Mouse (Mus musculus): ENCODE measurements at regions not wholly inside any gene's neighbourhood (a gene's known extent, or its start where the extent isn't known, plus 50 kb on each side); places are given as distances from the start of the nearest gene placed in this dataset.

DNA sequence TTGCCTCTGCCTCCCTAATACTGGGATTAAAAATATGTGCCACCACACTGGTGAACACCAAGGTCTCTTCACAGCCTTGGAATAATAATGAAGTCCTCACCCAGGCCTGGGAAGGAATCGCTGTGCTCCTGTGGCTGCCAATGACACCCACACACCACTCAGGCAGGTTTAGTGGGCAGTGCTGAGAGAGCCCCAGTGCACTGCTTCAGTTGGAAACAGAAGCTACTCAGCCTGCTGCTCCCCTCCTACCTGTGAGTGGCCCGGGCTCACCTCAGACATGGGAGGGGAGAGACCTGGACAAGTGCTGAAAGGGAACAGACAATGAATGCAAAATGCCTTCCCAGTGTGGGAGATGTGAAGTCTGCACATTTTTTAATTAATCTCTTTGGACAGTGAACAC is 188.8 kb upstream of the Ppp2r2d start:
- 82% methylated on average over 2 of the region's 2 CpGs for WGBS
- no peak for ATAC-seq (ENCODE audit: low FRiP score)
- no peak overlapping the region for H3K9ac ChIP-seq (ENCODE audit: low read length)

DNA sequence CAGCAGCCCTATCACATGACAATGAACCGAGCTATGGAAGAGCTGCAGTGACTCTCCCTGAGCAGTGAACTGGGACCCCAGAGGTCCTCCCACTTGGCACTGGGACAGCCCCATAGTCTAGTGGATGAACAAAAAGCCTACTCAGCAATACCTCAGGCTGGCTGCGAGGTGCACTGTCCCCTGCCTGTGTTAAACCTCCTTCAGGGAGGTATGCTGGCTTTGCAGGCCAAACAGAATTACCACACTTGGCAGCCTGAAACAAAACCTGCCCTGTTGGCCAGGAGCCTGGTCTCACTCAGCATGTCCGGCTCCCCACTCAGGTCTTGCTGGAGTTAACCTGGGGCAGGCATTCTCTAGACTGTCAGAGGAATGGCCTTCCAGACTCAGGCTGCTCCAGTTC is 189.9 kb upstream of the Ppp2r2d start:
- no peak for ATAC-seq (ENCODE audit: low FRiP score)
- 82% methylated on average over 3 of the region's 3 CpGs for WGBS

More for the DNA sequence above, 188.8 kb upstream of the Ppp2r2d start:
- DNase-seq (ENCODE audit: low spot score, missing footprints): no peak
- no peak overlapping the region for H3K27ac ChIP-seq (ENCODE audit: low read depth, low read length)
- no peaks in the 10 kb centered on the region for H3K27me3 ChIP-seq (ENCODE audit: control insufficient read depth, insufficient read depth, low read length)
- no peak overlapping the region for H3K4me2 ChIP-seq
- no peaks in the 10 kb centered on the region for H3K36me3 ChIP-seq (ENCODE audit: control insufficient read depth, insufficient read depth, low read length)
- H3K4me3 ChIP-seq (ENCODE audit: low read depth, low read length): no peak overlapping the region
- no peaks in the 10 kb centered on the region for H3K4me1 ChIP-seq (ENCODE audit: control insufficient read depth, insufficient read depth, low read length)
- H3K9me3 ChIP-seq (ENCODE audit: control insufficient read depth, low read length): no peaks in the 10 kb centered on the region; the same call in 1 of the 2 replicates

DNA sequence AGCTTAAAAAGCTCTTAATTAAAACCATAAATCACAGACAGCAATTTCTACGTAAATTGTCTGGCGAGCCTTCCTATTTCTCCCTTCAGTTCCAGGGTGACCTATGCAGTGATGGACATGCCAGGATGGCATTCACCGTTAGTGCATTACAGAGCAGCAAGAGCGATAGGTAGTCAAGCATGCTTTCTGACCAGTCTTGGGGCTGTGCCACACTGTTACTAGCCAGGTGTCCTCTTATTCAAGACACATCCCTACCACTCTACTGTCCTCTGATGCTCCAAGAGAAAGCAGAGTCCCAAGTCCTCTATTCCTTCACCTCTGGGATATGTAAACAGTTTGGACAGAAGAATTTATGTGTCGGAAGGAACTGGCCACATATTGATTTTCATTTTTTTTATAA is 194.9 kb upstream of the Ppp2r2d start:
- WGBS: 94% methylated on average over 5 of the region's 5 CpGs
- H3K9ac ChIP-seq (ENCODE audit: low read length): no peak overlapping the region
- H3K4me2 ChIP-seq: no peak overlapping the region
- no peak for DNase-seq (ENCODE audit: low spot score, missing footprints)
- H3K4me1 ChIP-seq (ENCODE audit: control insufficient read depth, insufficient read depth, low read length): no peaks in the 10 kb centered on the region
- no peak overlapping the region for H3K4me3 ChIP-seq (ENCODE audit: low read depth, low read length)
- no peaks in the 10 kb centered on the region for H3K36me3 ChIP-seq (ENCODE audit: control insufficient read depth, insufficient read depth, low read length)
- H3K9me3 ChIP-seq (ENCODE audit: control insufficient read depth, low read length): no peaks in the 10 kb centered on the region; the same call in 1 of the 2 replicates
- no peak overlapping the region for H3K27ac ChIP-seq (ENCODE audit: low read depth, low read length)
- ATAC-seq (ENCODE audit: low FRiP score): no peak
- no peaks in the 10 kb centered on the region for H3K27me3 ChIP-seq (ENCODE audit: control insufficient read depth, insufficient read depth, low read length)

More for the DNA sequence above, 189.9 kb upstream of the Ppp2r2d start:
- no peaks in the 10 kb centered on the region for H3K4me1 ChIP-seq (ENCODE audit: control insufficient read depth, insufficient read depth, low read length)
- H3K9ac ChIP-seq (ENCODE audit: low read length): no peak overlapping the region
- no peak overlapping the region for H3K4me2 ChIP-seq
- no peaks in the 10 kb centered on the region for H3K27me3 ChIP-seq (ENCODE audit: control insufficient read depth, insufficient read depth, low read length)
- no peak for DNase-seq (ENCODE audit: low spot score, missing footprints)
- H3K36me3 ChIP-seq (ENCODE audit: control insufficient read depth, insufficient read depth, low read length): no peaks in the 10 kb centered on the region
- H3K27ac ChIP-seq (ENCODE audit: low read depth, low read length): no peak overlapping the region
- H3K4me3 ChIP-seq (ENCODE audit: low read depth, low read length): no peak overlapping the region
- H3K9me3 ChIP-seq (ENCODE audit: control insufficient read depth, low read length): no peaks in the 10 kb centered on the region; the same call in 1 of the 2 replicates

DNA sequence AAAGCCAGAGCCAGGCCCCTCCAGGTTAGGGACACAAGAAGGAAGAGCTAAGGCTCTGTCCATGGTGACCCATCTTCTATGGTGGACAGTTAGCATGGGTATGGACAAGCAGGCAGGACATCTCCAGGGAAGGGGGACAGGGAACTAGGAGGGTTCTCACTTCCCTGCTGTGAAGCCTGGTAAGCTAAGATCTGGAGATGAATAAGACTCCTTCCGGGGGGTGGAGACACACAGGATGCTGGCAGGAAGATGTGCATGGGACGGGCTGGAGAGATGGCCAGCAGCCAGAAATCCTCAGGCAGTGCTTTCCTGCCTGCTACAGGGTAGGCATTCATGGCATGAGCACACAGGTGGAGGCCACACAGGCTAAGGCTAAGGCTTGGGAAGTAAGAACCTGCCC is 198.2 kb upstream of the Ppp2r2d start:
- H3K27me3 ChIP-seq (ENCODE audit: control insufficient read depth, insufficient read depth, low read length): no peaks in the 10 kb centered on the region
- no peak overlapping the region for H3K4me2 ChIP-seq
- H3K9ac ChIP-seq (ENCODE audit: low read length): no peak overlapping the region
- no peak for ATAC-seq (ENCODE audit: low FRiP score)
- no peak overlapping the region for H3K27ac ChIP-seq (ENCODE audit: low read depth, low read length)
- 89% methylated on average over 2 of the region's 2 CpGs for WGBS
- H3K4me1 ChIP-seq (ENCODE audit: control insufficient read depth, insufficient read depth, low read length): no peaks in the 10 kb centered on the region
- DNase-seq (ENCODE audit: low spot score, missing footprints): no peak
- no peaks in the 10 kb centered on the region for H3K36me3 ChIP-seq (ENCODE audit: control insufficient read depth, insufficient read depth, low read length)
- H3K9me3 ChIP-seq (ENCODE audit: control insufficient read depth, low read length): no peaks in the 10 kb centered on the region; the same call in 1 of the 2 replicates
- no peak overlapping the region for H3K4me3 ChIP-seq (ENCODE audit: low read depth, low read length)

DNA sequence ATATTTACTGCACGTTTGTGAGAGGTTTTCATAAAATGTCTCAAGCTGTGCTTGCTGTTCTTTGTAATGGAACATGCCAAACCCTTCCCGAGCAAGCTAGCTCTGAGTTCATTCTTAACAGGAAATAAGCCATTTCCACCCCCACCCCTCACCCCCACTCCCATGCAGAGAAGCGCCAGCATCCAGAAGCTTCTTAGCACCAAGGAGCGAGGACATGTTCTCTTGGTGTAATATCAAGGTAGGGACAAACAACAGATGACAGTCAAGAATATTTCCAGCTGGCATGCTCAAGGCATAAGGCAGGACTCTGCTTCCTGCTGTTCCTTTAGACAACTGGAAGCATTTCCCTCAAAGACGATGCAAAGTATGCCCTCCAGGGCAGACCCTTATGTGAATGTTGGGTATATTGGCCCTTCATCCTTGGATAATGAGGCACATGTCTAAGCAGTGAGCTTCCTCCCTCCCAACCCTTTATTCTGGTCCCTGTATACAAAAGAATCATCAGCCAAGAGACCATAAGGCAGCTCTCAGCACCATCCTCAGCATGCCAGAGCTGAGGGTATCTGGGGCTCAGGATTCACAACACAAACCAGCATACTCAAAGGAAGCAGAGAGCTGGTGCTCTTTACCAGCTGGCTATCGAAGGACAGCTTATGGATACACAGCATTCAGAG is 205.2 kb upstream of the Ppp2r2d start:
- DNase-seq (ENCODE audit: low spot score, missing footprints) (no peak), ATAC-seq (ENCODE audit: low FRiP score) (no peak)

DNA sequence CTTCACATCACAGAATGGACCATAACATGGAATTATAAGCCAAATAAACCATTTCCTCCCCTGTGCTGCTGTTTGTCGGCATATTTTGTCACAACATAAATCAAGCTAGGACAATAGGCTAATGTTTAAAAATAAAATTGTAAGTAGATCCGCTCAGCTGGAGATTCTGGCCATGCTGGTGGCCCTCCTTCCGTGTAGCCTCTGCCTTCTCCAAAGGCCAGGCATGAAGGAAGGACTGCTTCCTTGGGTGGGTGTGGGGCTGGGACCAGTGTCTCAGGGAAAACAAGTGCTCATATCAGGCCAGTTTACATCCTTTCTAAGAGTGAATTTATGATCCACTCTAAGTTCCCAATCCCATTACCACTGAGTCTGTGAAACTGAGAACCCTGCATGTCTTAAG is 206.3 kb upstream of the Ppp2r2d start:
- Histone ChIP-seq H3K4me2 (no peak overlapping the region), H3K27me3 (ENCODE audit: control insufficient read depth, insufficient read depth, low read length) (no peaks in the 10 kb centered on the region), H3K4me1 (ENCODE audit: control insufficient read depth, insufficient read depth, low read length) (no peaks in the 10 kb centered on the region), H3K9me3 (ENCODE audit: control insufficient read depth, low read length) (no peaks in the 10 kb centered on the region), H3K4me3 (ENCODE audit: low read depth, low read length) (no peak overlapping the region), H3K27ac (ENCODE audit: low read depth, low read length) (no peak overlapping the region), H3K9ac (ENCODE audit: low read length) (no peak overlapping the region), H3K36me3 (ENCODE audit: control insufficient read depth, insufficient read depth, low read length) (no peaks in the 10 kb centered on the region)
- DNase-seq (ENCODE audit: low spot score, missing footprints) (no peak), ATAC-seq (ENCODE audit: low FRiP score) (no peak)
- WGBS: 85% methylated on average over 3 of the region's 3 CpGs

More for the DNA sequence above, 205.2 kb upstream of the Ppp2r2d start:
- Histone ChIP-seq H3K4me1 (ENCODE audit: control insufficient read depth, insufficient read depth, low read length) (no peaks in the 10 kb centered on the region), H3K27ac (ENCODE audit: low read depth, low read length) (no peak overlapping the region), H3K4me2 (no peak overlapping the region), H3K9me3 (ENCODE audit: control insufficient read depth, low read length) (no peaks in the 10 kb centered on the region), H3K27me3 (ENCODE audit: control insufficient read depth, insufficient read depth, low read length) (no peaks in the 10 kb centered on the region), H3K36me3 (ENCODE audit: control insufficient read depth, insufficient read depth, low read length) (no peaks in the 10 kb centered on the region), H3K9ac (ENCODE audit: low read length) (no peak overlapping the region), H3K4me3 (ENCODE audit: low read depth, low read length) (no peak overlapping the region)
- 81% methylated on average over 6 of the region's 6 CpGs for WGBS

DNA sequence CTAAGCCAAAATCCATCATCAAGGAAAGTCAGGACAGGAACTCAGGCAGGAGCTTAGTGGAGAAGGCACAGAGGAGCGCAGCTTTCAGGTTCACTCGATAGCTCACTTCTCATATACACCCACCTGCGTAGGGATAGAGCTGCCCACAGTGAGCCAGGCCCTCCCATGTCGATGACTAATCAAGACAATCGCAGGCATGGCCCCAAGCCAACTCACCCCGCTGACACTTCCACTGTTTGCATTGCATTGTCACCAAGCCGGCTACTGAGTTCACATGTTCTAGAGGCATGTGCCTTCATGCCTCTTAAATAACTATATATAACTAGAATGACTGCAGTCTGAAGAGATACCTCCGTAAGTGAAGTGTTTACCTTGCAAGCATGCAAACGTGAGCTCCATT is 219.8 kb upstream of the Ppp2r2d start:
- Histone ChIP-seq H3K27me3 (ENCODE audit: control insufficient read depth, insufficient read depth, low read length) (no peaks in the 10 kb centered on the region), H3K9ac (ENCODE audit: low read length) (no peak overlapping the region), H3K4me2 (no peak overlapping the region), H3K9me3 (ENCODE audit: control insufficient read depth, low read length) (no peaks in the 10 kb centered on the region), H3K4me3 (ENCODE audit: low read depth, low read length) (no peak overlapping the region), H3K4me1 (ENCODE audit: control insufficient read depth, insufficient read depth, low read length) (no peaks in the 10 kb centered on the region), H3K36me3 (ENCODE audit: control insufficient read depth, insufficient read depth, low read length) (no peaks in the 10 kb centered on the region), H3K27ac (ENCODE audit: low read depth, low read length) (no peak overlapping the region)
- DNase-seq (ENCODE audit: low spot score, missing footprints): no peak
- ATAC-seq (ENCODE audit: low FRiP score): no peak
- WGBS: 88% methylated on average over 9 of the region's 9 CpGs

DNA sequence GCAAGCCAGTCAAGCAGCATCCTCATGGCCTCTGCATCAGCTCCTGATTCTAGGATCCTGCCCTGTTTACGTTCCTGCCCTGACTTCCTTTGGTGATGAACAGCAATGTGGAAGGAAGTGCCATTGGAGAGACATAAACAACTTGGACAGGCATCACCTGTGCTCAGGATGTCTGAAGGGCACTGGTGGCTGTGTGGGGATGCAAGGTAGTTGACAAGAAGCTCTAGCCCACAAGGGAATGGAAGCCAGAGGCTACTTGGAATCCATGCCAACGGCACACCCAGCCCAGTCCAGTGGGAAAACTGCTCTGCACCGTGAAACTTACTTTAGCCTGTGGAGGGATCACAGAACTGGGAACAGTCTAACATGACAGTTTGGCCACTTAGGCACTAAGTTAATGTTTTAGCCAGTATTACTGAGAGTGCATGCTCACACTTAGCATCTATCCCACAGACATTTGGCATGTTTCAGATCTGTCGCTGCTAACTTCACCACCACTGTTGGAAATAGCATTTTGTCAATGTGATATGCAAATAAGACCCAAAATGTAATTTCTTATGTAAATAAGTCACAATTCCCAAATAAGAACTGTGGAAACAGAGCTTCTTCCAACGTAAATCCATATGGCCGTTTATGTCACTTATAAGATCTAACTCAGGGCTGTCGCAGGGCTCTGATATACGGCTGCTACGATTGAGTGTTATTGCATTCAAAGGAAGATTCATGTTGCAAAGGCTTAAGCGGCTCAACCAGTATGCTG is 223.5 kb upstream of the Tcerg1l start:
- Histone ChIP-seq H3K4me3 (ENCODE audit: low read depth, low read length) (no peak overlapping the region), H3K4me1 (ENCODE audit: control insufficient read depth, insufficient read depth, low read length) (no peaks in the 10 kb centered on the region), H3K9ac (ENCODE audit: low read length) (no peak overlapping the region), H3K4me2 (no peak overlapping the region), H3K36me3 (ENCODE audit: control insufficient read depth, insufficient read depth, low read length) (no peaks in the 10 kb centered on the region), H3K27me3 (ENCODE audit: control insufficient read depth, insufficient read depth, low read length) (no peaks in the 10 kb centered on the region), H3K27ac (ENCODE audit: low read depth, low read length) (no peak overlapping the region), H3K9me3 (ENCODE audit: control insufficient read depth, low read length) (no peaks in the 10 kb centered on the region)
- no peak for ATAC-seq (ENCODE audit: low FRiP score)
- no peak for DNase-seq (ENCODE audit: low spot score, missing footprints)
- 88% methylated on average over 10 of the region's 10 CpGs for WGBS

DNA sequence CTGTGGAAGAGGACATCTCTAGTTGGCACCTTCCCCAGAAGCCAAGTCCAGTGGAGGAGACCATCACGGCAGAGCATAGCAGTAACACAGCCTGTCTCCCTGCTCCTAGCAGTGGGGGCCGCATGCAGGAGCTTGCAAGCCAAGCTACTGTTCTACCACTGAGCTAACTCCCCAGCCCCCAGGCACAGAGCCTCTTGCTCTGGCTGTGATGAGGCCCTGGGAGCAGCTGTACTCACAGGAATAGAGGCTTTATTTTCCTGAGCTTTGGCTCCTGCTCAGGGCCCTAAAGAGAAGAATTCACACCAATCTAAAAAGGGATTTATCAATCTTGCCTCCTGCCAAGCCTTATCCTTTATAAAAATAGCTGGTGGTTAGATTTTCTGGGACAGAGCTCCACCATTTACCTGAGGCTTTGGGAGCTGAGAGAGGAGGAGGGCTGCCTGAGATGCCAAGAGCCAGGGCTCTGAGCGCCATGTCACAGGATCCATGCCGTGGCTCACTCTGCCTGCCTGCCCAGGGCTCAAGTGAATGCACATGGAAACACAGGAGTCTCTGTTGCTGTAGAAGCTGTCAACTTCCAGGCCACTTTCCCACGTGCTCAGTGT is 222.7 kb upstream of the Tcerg1l start:
- Histone ChIP-seq H3K9ac (ENCODE audit: low read length) (no peak overlapping the region), H3K9me3 (ENCODE audit: control insufficient read depth, low read length) (no peaks in the 10 kb centered on the region), H3K27ac (ENCODE audit: low read depth, low read length) (no peak overlapping the region), H3K36me3 (ENCODE audit: control insufficient read depth, insufficient read depth, low read length) (no peaks in the 10 kb centered on the region), H3K4me3 (ENCODE audit: low read depth, low read length) (no peak overlapping the region), H3K4me2 (no peak overlapping the region), H3K27me3 (ENCODE audit: control insufficient read depth, insufficient read depth, low read length) (no peaks in the 10 kb centered on the region), H3K4me1 (ENCODE audit: control insufficient read depth, insufficient read depth, low read length) (no peaks in the 10 kb centered on the region)
- no peak for ATAC-seq (ENCODE audit: low FRiP score)
- no peak for DNase-seq (ENCODE audit: low spot score, missing footprints)
- WGBS: 82% methylated on average over 5 of the region's 5 CpGs

All from midbrain, embryonic 11.5 days (tissue).